Mouse (Mus musculus): Measurements from ENCODE around the gene Pak4.
"Not testable (repeated sequence)": the region's sequence is repeated elsewhere in the genome, so short reads cannot be mapped to it uniquely, and the experiment has no call there.

The Pak4 gene

DNA sequence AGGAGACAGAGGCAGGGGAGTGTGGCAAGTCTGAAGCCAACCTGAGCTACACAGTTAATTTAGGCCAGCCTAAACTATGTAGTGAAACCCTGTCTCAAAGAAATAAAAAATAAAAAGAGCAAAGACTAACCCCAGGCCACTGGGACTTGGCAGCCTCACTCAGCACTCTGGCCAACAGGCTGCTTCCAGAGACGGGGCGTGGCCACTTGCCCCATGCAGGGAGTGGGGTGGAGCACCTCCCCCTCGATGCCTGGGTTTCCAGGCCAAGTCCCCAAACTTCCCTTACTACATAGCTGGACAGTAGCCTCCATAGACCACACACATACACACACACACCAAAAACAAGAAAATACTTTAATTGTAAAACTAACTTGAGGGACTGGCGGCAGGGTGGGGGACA, 39.5 kb downstream of the Pak4 start:
- DNase-seq, result no peak

DNA sequence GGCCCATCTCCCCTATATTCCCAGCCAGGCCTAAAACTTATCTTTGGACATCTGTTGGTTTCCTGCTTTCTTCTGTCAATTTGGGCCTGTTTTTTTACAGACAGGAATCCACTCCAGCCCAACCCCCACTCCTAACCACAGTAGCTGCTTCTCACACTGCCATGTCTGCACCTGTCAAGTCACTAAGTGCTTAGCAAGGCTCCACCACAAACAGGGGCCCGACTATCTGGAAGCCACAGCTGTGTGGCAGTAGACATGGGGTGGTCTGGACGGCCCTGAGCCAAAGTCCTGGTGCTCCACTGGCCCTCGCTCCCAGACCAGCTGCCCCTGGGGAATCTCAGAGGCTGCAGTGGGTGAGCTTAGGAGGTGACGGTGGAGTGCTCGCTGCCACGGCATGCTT, 40.3 kb downstream of the Pak4 start:
- DNase-seq, result no peak

DNA sequence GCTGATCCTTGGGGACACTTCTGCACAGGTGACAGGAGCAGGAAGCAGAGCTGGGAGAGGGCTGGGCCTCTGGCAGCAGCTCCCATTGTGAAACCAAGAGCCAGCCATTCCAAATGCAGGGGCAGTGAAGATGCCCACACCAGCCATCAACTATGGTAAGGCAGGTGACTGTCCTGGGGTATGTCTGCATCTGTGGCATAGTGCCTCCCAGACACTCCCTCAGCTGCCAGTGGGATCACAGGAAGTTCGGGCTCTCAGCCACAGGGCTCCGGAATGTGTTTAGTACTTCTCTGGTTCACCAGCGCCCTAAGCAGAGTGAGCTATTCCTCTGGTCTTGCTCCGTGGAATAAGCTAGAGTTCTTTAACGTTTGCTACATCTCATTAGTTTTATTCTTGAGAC, 40.9 kb downstream of the Pak4 start:
- no peak for DNase-seq

DNA sequence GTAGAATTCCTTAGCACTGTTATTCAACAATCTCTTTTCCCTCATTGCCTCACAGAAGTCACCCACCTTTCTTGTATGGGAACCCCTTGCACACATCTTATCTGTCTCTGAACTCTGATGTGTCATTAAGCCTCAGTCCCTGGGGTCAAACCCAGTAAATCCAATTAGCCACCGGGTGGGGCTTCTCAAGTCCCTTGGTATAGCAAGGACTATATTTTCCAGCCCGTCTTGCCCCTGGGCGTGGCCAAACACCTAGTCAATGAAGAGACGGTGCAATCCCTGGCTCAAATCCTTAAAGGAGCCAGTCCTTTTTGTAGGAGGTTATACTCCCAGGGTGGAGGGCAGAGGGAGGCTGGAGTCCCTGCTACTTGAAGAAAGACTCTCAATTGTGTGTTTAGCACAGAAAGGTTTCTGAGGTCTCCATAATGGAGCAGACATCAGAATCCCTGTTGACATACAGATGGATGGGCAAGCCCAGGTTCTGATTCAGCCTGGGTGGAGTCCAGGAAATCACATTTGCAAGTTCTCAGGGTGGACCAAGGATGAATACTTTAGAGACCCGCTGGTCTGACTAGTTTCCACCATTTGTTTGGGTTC, 41.9 kb downstream of the Pak4 start:
- no peak for DNase-seq

DNA sequence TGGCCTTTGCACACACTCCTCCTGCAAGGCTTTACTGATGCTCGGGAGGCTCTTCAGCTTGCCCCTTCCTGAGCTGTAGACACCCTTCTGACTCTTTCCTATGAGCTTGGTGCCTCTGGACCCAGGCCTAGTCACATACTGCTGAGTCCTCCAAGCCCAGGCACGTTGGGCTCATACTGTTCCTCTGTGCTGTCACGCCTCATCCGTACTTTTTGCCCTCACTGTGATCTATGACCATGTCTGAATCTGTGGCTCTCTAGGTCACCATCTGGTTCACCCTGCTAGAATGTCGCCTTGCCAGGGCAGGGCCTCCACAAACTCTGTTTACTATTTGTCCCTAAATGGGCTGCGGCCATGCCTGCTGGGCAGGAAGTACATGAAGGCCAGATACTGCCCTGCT, 44.9 kb downstream of the Pak4 start:
- DNase-seq, result no peak

DNA sequence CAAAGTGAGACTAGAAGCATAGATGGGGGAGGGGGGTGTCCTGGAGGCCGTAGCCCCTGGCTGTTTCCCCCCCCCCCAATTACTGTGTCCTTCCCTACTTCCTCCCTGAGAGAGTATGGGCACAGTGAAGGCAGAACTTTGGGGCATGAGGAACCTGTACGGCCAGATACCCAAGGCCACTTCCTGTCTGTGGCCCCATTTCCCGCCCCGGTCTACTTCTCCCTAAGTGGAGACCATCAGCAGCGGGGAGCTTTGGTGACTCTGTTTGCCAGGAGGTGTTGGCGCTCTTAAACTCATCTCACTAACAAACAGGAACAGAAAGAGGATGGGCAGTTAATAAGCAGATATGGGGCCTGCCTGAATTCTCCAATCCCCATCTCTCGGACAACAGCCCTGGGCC, 50.4 kb downstream of the Pak4 start:
- DNase-seq, result no peak

DNA sequence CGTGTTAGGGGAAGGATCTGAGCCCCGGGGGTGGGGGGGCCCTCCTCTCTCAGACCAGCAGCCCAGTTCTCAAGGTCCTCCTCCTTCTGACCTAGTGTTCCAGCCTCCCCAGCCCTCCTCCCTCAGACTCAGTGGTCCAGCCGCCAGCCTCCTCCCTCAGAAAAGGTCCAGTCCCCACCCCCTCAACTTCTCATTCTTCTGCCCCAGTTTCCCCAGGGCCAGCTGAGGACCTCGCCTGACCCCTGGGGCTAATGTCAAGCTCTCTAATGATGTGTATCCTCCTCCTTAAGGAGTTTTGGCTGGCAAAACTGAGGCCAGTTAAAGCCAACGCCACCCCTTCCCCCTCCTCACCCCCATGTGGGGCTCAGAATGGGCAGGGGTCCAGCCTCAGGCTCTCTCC, 50.8 kb downstream of the Pak4 start, which contains the start of gene Nccrp1:
Nccrp1 (minus strand) TSS at position 101 of the 400 bp plus-strand sequence.
- no peak for DNase-seq

DNA sequence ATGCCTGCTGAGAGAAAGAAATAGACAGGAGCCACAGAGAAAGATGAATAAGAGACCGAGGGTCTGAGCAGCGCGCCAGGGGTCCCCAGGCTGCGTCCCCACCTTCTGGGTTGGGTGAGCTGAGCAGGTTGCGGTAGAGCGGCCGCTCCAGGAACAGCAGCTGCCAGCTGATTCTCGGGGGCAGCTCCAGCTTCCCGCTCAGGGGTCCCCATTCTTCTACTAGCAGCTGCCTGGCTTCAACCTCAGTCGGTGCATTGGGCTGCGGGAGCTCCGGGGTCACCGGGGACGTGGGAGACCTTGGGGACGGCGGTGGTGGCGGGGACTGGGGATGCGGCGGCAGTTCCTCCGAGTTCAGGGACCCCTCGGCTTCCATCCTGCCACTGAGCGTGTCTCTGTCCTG, 51.3 kb downstream of the Pak4 start:
- DNase-seq, result no peak

DNA sequence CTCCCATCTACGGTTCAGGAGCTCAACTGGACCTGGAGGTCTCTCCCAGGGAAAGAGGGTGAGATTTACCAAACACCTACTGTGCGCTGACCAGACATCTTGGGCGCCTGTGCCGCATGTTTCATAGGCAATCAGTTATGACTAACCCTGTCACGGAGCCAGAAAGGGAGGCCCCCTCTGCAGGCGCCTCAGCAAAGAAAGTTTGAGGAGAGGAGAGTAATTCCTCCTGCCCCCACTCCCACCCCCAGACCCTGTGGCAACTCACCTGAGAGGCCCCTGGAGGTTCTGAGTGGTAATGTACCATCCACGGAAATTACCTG, 52.1 kb downstream of the Pak4 start:
- no peak for DNase-seq

DNA sequence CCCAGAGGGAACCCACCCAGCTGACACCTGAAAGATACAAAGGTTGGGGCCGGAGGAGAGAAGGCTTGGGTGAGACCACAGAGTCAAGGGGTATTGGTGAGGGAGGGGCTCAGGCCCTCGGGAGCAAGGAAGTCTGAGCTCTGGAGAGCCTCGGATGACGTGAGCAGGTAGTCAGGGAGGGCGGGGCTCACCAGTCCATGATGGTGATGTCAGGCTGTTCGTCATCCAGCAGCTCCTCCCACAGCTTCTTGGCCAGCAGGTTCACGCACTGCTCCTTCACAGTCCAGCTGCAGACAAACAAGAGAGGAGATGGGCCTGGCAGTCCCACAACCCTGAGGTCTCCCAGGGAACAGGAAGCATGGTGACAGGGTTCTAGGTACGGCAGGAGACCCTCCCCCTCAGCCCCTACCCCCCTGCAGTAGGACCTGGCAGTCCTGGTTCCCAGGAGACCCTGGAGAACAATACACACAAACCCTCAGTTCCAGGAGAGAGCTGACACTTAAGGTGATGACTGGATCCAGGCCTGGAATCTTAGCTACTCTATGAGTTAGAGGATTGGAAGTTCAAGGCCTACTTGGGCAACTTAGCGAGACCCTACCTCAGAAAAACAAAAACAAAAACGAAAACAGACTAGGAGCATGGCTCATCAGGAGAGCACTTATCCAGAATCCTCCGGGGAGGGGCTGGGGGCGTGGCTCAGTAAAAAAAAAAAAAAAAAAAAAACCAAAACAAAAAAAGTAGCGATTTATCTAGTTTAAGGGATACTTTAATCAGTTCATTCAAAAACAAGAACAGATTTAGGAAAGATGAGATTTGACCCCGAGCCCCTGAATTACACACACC, 52.7 kb downstream of the Pak4 start:
- DNase-seq, result no peak

DNA sequence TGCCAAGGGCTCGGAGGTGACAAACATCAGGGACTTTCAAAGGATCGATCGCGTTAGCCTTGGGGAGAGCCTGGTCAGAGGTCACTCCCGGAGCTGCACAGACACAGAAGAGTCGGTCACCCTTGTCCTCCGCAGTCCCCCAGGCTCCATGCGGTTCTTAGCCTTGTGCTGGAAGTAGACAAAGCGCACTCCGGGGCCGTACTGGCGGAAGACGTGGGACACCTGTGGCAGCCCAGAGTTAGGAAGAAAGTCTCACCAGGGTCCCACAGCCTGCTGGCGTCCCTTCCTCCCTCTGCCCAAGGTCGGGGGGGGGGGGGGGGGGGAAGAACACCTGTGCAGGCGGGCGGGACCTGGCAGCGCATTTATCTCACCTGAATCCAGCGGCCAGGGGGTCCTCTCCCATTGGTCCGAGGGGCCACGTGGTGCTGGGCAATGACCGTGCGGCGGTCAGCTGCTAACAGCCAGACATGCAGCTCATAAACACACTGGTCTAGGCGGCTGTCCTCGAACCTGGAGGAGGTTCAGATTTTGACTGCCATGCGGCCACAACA, 53.9 kb downstream of the Pak4 start:
- no peak for DNase-seq

DNA sequence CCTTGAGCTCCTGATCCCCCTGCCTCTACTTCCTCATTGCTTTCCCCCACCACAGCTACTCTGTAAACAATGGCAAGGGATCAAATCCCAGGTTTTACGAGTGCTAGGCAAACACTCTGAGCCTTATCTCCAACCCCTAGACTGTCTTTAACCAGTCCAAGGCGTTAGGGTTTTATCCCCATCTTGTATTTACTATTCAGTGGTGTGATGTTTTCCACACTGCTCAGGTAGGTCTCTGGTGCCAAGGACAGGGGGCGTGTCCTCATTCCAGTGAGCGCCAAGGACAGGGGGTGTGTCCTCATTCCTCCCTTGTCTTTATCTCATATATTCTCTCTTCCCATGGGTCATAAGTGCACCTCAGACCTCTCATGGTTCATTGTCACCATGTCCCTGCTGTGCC, 57.5 kb downstream of the Pak4 start, which contains the start of gene Sycn:
Sycn (plus strand) TSS at position 360 of the 400 bp plus-strand sequence.
- no peak for DNase-seq

DNA sequence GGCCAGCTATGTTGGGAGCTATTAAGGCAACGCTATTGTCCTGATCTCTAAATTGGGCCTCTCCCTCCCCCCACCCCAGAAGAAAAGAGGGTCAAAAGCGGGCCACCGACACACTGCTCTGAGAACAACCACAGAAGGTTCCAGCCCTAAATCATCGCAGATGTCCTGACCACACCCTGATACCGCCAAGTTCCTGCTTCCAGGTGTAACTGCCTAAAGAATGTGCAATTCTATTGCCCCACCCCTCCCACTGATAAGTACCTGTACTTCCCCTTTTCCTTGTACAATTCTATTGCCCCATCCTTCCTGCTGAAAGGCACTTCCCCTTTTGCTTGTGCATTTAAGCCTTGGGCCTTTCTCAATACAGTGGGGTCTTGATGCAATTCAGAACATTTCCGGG, 59.1 kb downstream of the Pak4 start:
- DNase-seq, result not testable (repeated sequence)

DNA sequence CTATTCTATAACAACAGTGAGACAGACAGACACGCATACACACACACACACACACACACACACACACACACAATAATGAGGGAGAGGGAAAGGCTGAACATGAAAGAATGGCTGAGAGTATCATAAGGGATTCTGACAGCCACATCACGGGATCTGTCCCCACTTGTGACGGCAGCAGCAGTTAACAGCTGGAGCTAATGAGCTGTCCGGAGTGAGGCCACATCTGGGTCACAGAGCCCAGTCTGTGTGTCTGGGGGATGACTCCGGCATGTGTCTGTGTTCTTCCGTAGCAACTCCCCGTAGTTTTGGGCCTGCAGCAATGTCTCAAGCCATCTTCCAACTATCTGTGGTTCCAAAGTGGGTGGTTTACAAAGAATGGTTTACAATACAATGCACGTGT, 66.0 kb downstream of the Pak4 start:
- no peak for DNase-seq

DNA sequence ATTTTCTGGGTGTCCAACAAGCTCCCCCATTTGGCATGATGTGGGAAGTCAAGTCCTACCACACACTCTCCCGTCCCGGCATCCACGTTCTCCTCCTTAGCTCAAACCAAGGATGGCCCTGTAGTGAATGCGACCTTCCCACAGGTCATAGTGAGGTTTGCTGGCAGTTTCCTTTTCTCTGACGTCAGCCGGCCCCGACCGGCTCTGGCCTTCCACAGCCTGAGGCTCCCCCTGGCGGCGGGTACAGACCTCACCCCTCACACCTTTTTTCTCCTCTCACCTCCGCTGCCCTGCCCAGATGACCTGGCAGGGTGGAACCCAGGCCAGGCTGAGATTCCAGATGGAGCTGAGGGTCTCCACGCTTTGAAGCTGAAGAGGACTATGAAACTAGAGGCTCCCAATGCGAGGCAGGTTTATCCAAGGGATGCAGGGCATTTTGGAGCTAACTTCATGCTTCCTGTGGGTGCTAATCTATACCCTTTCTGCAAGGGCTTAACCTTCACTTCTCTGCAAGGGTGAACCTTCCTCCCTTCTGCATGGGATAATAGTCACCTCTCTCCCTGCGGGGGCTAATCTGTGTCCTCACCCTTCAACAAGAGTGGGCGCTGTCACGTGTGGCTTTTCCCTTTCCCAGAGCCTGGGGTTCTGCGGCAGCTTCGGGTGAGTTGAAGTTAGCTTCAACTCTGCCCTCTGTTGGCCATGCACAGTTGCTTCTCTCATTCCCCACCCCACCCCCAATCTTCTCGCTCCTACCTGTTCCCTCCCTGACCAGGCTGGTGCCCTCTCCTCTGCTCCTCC, 69.9 kb downstream of the Pak4 start:
- DNase-seq, result peak; percentile 61

DNA sequence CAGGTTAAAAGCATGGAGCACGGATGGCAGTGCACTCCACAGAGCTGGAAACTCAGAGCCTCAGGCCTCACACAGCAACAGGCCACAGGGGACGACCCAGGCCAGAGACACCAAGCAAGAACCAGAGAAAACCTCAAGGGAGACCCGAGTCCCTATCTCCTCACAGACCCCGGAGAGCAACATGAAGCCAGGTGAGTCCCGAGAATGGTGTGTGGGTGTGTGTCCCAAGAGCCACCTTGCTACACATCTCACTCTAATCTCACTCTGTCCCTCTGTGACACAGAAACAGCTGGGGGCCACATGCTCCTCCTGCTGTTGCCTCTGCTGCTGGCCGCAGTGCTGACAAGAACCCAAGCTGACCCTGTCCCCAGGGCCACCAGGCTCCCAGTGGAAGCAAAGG, 75.4 kb downstream of the Pak4 start, which contains the start of gene Ifnl3:
Ifnl3 (plus strand) TSS at position 301 of the 400 bp plus-strand sequence.
- DNase-seq, result not testable (repeated sequence)

DNA sequence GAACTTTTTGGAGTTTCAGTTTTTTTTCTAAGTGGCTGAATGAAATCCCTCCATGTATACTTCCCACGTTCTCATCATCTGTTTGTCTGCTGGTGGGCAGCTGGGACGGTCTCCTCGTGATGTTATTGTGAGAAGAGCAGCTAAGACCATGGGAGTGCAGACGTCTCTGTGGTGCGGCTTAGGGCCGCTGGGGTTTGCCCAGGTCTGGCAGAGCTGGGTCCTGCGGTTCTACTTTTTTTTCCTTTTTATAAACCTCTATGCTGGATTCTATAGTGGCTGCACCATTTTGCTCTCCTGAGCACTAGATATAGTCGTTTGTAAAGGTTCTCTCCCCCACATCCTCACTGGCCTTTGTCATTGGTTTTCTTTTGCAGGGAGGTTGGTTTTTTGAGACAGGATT, 86.5 kb downstream of the Pak4 start:
- DNase-seq, result no peak

DNA sequence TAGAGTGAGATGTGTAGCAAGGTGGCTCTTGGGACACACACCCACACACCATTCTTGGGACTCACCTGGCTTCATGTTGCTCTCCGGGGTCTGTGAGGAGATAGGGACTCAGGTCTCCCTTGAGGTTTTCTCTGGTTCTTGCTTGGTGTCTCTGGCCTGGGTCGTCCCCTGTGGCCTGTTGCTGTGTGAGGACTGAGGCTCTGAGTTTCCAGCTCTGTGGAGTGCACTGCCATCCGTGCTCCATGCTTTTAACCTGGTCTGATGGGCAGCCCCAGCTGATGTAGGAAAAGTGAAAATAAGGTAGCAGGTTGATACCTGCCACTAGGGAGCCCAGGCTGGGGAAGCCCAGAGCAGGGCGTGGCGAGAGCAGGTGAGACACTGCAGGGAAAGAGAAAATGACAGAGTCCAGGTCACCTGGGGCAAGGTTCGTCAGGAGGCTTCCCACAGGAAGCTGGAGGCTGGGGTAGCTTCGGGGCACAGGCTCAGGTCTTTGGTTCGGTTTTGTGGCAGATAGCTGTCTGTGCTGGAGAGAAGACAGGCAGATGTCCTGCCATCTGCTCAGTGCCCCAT, 87.5 kb downstream of the Pak4 start, which contains the start of gene Ifnl2:
Ifnl2 (minus strand) TSS at position 51 of the 570 bp plus-strand sequence.
- not testable (repeated sequence) for DNase-seq

DNA sequence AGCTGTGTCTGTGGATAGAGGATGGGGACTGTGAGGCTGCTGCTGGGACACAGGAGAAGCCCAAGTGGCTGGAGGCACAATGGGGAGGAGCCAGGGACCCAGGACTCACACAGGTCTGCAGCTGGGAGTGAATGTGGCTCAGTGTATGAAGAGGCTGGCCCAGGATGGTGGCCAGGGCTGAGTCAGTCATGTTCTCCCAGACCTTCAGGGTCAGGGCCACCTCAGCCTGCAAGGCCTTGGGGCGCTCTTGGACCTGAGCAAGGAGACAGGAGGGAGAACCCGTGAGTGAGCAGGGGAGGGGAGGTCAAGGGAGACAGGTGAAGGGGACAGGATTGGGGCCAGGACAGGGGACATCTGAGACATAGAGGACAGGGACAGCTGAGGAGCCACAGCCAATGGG, 88.9 kb downstream of the Pak4 start:
- DNase-seq, result not testable (repeated sequence)

All from cerebellum, adult 8-10 months (tissue).